Mouse (Mus musculus) lung, embryonic 14.5 days (tissue): ENCODE results near the gene Elac2. TPM values are rescaled to one million over a fixed set of nuclear protein-coding genes. Genes with fewer than 3 reads are reported as not detected.

Experiments
- ATAC-seq: fragments of 200-750 bp; cut with Nextera tagmentation; 2 replicates; pipeline ENCODE4 v1.8.0; 2017; ENCODE audit warnings: mild to moderate bottlenecking, moderate TSS enrichment, moderate library complexity; ENCODE audit not compliant: insufficient read depth
- DNase-seq: peaks from one replicate; pipeline ENCODE4 v3.0.0-alpha.2; 2015
- H3K27ac ChIP-seq: fragments of 300-500 bp; sonication (generic); 2 replicates; pipeline ENCODE4 v1.5.1; 2014; ENCODE audit warnings: low read depth, mild to moderate bottlenecking, moderate library complexity
- H3K27me3 ChIP-seq: fragments of 300-500 bp; sonication (generic); 2 replicates; pipeline ENCODE4 v1.6.1; 2014; ENCODE audit warnings: low read length, control low read depth; ENCODE audit not compliant: insufficient read depth
- H3K36me3 ChIP-seq: fragments of 300-500 bp; sonication (generic); 2 replicates; pipeline ENCODE4 v1.6.1; 2014; ENCODE audit warnings: control low read depth; ENCODE audit not compliant: insufficient read depth
- H3K4me1 ChIP-seq: fragments of 300-500 bp; sonication (generic); 2 replicates; pipeline ENCODE4 v1.6.1; 2014; ENCODE audit warnings: antibody characterized with exemption, control low read depth; ENCODE audit not compliant: insufficient read depth
- H3K4me2 ChIP-seq: fragments of 300-500 bp; sonication (generic); 2 replicates; pipeline ENCODE4 v1.6.1; 2014; ENCODE audit warnings: mild to moderate bottlenecking
- H3K4me3 ChIP-seq: fragments of 300-500 bp; sonication (generic); 2 replicates; pipeline ENCODE4 v1.5.1; 2014; ENCODE audit warnings: low read depth, low read length
- H3K9ac ChIP-seq: fragments of 300-500 bp; sonication (generic); 2 replicates; pipeline ENCODE4 v1.6.1; 2014
- H3K9me3 ChIP-seq: fragments of 300-500 bp; sonication (generic); 2 replicates; pipeline ENCODE4 v1.6.1; 2016; ENCODE audit warnings: low read depth, low read length, control low read depth
- CTCF ChIP-seq: IDR thresholded peaks from 2 replicates; pipeline ENCODE4 v1.5.1; 2016; ENCODE audit warnings: antibody characterized with exemption, low read depth
- WGBS: fragments of 180-500 bp; shearing (Covaris S2); extraction: QIAGEN DNeasy Blood & Tissue Kit; methylation state at CpG from one replicate; pipeline ENCODE4 v1.1.7; 2014; 5-methylcytosine and 5-hydroxymethylcytosine counted together
- polyA plus RNA-seq: library from polyadenylated mRNA; unstranded; fragments of >200 nt; fragmentation: Nextera tagmentation; extraction: Ambion mirVana; gene quantifications from 2 replicates; pipeline ENCODE4 v1.2.1, GENCODE M21; 2014

Elac2 gene
- polyA plus RNA-seq, 1 experiment from 2014 or later = 33.0 TPM

- no peaks in the 10 kb centered on the region for H3K9me3 ChIP-seq
- H3K4me2 ChIP-seq = no peak overlapping the region
- H3K4me1 ChIP-seq = no peaks in the 10 kb centered on the region
- TF ChIP-seq CTCF = no peak
- no peak overlapping the region for H3K27ac ChIP-seq
- no peak for ATAC-seq
- WGBS = 94% methylated on average over 1 of the region's 1 CpGs
- no peak for DNase-seq
- no peak overlapping the region for H3K9ac ChIP-seq
- no peaks in the 10 kb centered on the region for H3K27me3 ChIP-seq
- no peaks in the 10 kb centered on the region; the same call in 1 of the 2 replicates for H3K36me3 ChIP-seq
- no peak overlapping the region for H3K4me3 ChIP-seq
Observed at GRCm38 (mm10) chr11:65016754-65017153, 37.9 kb downstream of the Elac2 start.

- no peak overlapping the region for H3K9ac ChIP-seq
- no peak overlapping the region for H3K4me2 ChIP-seq
- WGBS = 87% methylated on average over 4 of the region's 4 CpGs
- no peak for DNase-seq
- H3K4me1 ChIP-seq = no peaks in the 10 kb centered on the region
- no peak for ATAC-seq
- peaks cover 6% of the 10 kb centered on the region; the same call in 1 of the 2 replicates for H3K36me3 ChIP-seq
- H3K4me3 ChIP-seq = no peak overlapping the region
- TF ChIP-seq CTCF = no peak
- no peak overlapping the region for H3K27ac ChIP-seq
- H3K27me3 ChIP-seq = no peaks in the 10 kb centered on the region
- no peaks in the 10 kb centered on the region for H3K9me3 ChIP-seq
Observed at GRCm38 (mm10) chr11:65020744-65021143, 41.9 kb downstream of the Elac2 start.

GRCm38 (mm10) chr11:65022771-65023170 lies 43.9 kb downstream of the Elac2 start:
- H3K27me3 ChIP-seq = no peaks in the 10 kb centered on the region
- WGBS = 85% methylated on average over 11 of the region's 11 CpGs
- no peaks in the 10 kb centered on the region for H3K9me3 ChIP-seq
- TF ChIP-seq CTCF = no peak
- DNase-seq (no peak), ATAC-seq (no peak)
- no peaks in the 10 kb centered on the region for H3K4me1 ChIP-seq
- H3K27ac ChIP-seq = no peak overlapping the region
- no peak overlapping the region for H3K9ac ChIP-seq
- H3K4me2 ChIP-seq = no peak overlapping the region
- H3K36me3 ChIP-seq = peaks cover 6% of the 10 kb centered on the region; the same call in 1 of the 2 replicates
- H3K4me3 ChIP-seq = no peak overlapping the region

GRCm38 (mm10) chr11:65028049-65028448 lies 49.2 kb downstream of the Elac2 start:
- TF ChIP-seq CTCF = no peak
- DNase-seq = no peak
- no peaks in the 10 kb centered on the region for H3K27me3 ChIP-seq
- no peak overlapping the region for H3K27ac ChIP-seq
- H3K36me3 ChIP-seq = peaks cover 2% of the 10 kb centered on the region; the same call in 1 of the 2 replicates
- no peak overlapping the region for H3K4me2 ChIP-seq
- H3K9me3 ChIP-seq = no peaks in the 10 kb centered on the region
- no peak for ATAC-seq
- H3K9ac ChIP-seq = no peak overlapping the region
- WGBS = 60% methylated on average over 5 of the region's 5 CpGs
- no peak overlapping the region for H3K4me3 ChIP-seq
- H3K4me1 ChIP-seq = no peaks in the 10 kb centered on the region

- 60% methylated on average over 1 of the region's 1 CpGs for WGBS
- Histone ChIP-seq H3K4me1 (no peaks in the 10 kb centered on the region), H3K27ac (no peak overlapping the region), H3K9me3 (no peaks in the 10 kb centered on the region), H3K4me2 (no peak overlapping the region), H3K4me3 (no peak overlapping the region), H3K9ac (no peak overlapping the region), H3K27me3 (no peaks in the 10 kb centered on the region), H3K36me3 (no peaks in the 10 kb centered on the region)
- no peak for TF ChIP-seq CTCF
- ATAC-seq = no peak
- DNase-seq = no peak
Observed at GRCm38 (mm10) chr11:65030201-65030600, 51.4 kb downstream of the Elac2 start.

- DNase-seq (no peak), ATAC-seq (no peak)
- Histone ChIP-seq H3K4me3 (no peak overlapping the region), H3K9me3 (no peaks in the 10 kb centered on the region), H3K4me1 (no peaks in the 10 kb centered on the region), H3K36me3 (no peaks in the 10 kb centered on the region), H3K27ac (no peak overlapping the region), H3K4me2 (no peak overlapping the region), H3K27me3 (no peaks in the 10 kb centered on the region), H3K9ac (no peak overlapping the region)
- WGBS = 89% methylated on average over 7 of the region's 7 CpGs
- TF ChIP-seq CTCF = no peak
Observed at GRCm38 (mm10) chr11:65032221-65032620, 53.4 kb downstream of the Elac2 start.

- Histone ChIP-seq H3K4me2 (no peak overlapping the region), H3K36me3 (no peaks in the 10 kb centered on the region), H3K9ac (no peak overlapping the region), H3K4me3 (no peak overlapping the region), H3K27me3 (no peaks in the 10 kb centered on the region), H3K4me1 (peaks cover 18% of the 10 kb centered on the region), H3K27ac (peak overlapping the region; percentile 67), H3K9me3 (no peaks in the 10 kb centered on the region)
- ATAC-seq = peak; percentile 67
- TF ChIP-seq CTCF = no peak
- peak; percentile 57 for DNase-seq
- 20% methylated on average over 2 of the region's 2 CpGs for WGBS
Observed at GRCm38 (mm10) chr11:65038996-65039395, 60.2 kb downstream of the Elac2 start.
